Mouse (Mus musculus) embryonic facial prominence, embryonic 14.5 days (tissue): ENCODE measurements around the gene AI413582. TPM values are rescaled to one million over a fixed set of nuclear protein-coding genes. Genes with fewer than 3 reads are reported as not detected.
A peak's percentile ranks its signal among the peaks of the same experiment; 100 is the strongest.

Experiments
- ATAC-seq: fragments of 200-750 bp; cut with Nextera tagmentation; 2 replicates; pipeline ENCODE4 v1.8.0; 2017; ENCODE audit warnings: low read depth, moderate number of reproducible peaks, moderate TSS enrichment
- DNase-seq: peaks from one replicate; pipeline ENCODE4 v3.0.0-alpha.2; 2015; ENCODE audit warnings: low spot score
- H3K27ac ChIP-seq: fragments of 300-500 bp; sonication (generic); replicated peaks from 2 replicates; pipeline ENCODE4 v1.5.1; 2014; ENCODE audit warnings: low read depth, mild to moderate bottlenecking, low read length, moderate library complexity
- H3K27me3 ChIP-seq: fragments of 300-500 bp; sonication (generic); replicated peaks from 2 replicates; pipeline ENCODE4 v1.6.1; 2014; ENCODE audit warnings: low read length; ENCODE audit not compliant: control insufficient read depth, insufficient read depth
- H3K36me3 ChIP-seq: fragments of 300-500 bp; sonication (generic); 2 replicates; pipeline ENCODE4 v1.6.1; 2014; ENCODE audit warnings: low read length, mixed read lengths; ENCODE audit not compliant: control insufficient read depth, insufficient read depth
- H3K4me1 ChIP-seq: fragments of 300-500 bp; sonication (generic); 2 replicates; pipeline ENCODE4 v1.6.1; 2014; ENCODE audit warnings: antibody characterized with exemption, low read length; ENCODE audit not compliant: control insufficient read depth, insufficient read depth
- H3K4me2 ChIP-seq: fragments of 300-500 bp; sonication (generic); 2 replicates; pipeline ENCODE4 v1.6.1; 2014; ENCODE audit warnings: low read depth, mild to moderate bottlenecking, low read length, moderate library complexity, mixed read lengths
- H3K4me3 ChIP-seq: fragments of 300-500 bp; sonication (generic); 2 replicates; pipeline ENCODE4 v1.5.1; 2014; ENCODE audit warnings: low read depth, mild to moderate bottlenecking, low read length
- H3K9ac ChIP-seq: fragments of 300-500 bp; sonication (generic); 2 replicates; pipeline ENCODE4 v1.6.1; 2014; ENCODE audit warnings: low read depth, mild to moderate bottlenecking, low read length, moderate library complexity, mixed read lengths
- H3K9me3 ChIP-seq: fragments of 300-500 bp; sonication (generic); 2 replicates; pipeline ENCODE4 v1.6.1; 2016; ENCODE audit warnings: low read length; ENCODE audit not compliant: control insufficient read depth
- WGBS: fragments of 180-500 bp; shearing (Covaris S2); extraction: QIAGEN DNeasy Blood & Tissue Kit; methylation state at CpG from one replicate; pipeline ENCODE4 v1.1.7; 2014; 5-methylcytosine and 5-hydroxymethylcytosine counted together
- polyA plus RNA-seq: library from polyadenylated mRNA; unstranded; fragments of >200 nt; fragmentation: Nextera tagmentation; extraction: Ambion mirVana; gene quantifications from 2 replicates; pipeline ENCODE4 v1.2.1, GENCODE M21; 2014

Gene AI413582
- 28.8 and 29.3 TPM in 2 replicates for polyA plus RNA-seq

DNA sequence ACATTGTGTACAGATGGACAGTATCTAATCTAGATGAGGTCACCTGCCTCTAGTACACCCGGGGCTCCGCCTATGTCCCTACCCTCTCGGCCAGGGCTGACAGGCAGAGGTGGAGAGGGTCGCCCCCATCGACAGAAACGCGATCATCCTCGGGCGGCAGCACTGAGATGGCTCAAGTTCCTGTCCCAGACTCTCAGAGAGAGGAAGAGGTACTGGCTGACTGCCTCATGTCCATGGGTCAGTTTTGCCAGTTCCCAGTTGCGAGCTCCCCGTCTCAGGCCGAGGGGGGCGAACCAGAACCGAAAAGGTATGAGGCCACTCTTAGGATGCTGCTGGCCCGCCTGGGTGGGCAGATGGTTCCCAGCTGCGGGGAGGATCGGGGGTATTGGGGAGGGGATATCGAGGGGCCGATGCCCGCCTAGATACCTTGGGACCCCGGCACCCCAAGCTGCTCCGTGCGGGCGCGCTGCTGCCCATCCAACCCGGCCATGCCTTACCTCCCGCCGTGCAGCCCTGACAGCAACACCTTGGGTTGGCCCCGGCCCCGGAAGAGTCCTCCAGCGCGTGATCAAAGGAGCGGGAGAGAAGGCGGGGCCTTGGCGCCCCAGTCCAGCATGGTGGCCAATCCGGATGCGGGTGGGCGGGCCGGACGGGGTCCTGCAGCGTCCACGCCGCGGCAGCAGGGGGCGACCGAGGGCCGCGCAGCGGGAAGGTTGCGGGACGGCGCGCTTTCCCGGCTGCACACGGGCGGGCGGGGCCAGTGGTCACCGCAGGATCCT, at the start of gene AI413582:
AI413582 (minus strand) TSS at position 594 of the 779 bp plus-strand sequence.
- Histone ChIP-seq H3K27ac (0 out of 2 replicates have a peak within 1 kb of the TSS, but pooled peaks have one; percentile 33), H3K36me3 (peaks cover 17% of the 10 kb centered on the region; the same call in 1 of the 2 replicates), H3K9me3 (no peaks in the 10 kb centered on the region), H3K4me1 (peaks cover 3% of the 10 kb centered on the region; the same call in 1 of the 2 replicates), H3K27me3 (no peaks in the 10 kb centered on the region), H3K9ac (peak within 1 kb of the TSS; percentile 72), H3K4me2 (peak within 1 kb of the TSS; percentile 92), H3K4me3 (peak within 1 kb of the TSS; percentile 71)
- DNase-seq (peak; percentile 94), ATAC-seq (peak; percentile 93)
- WGBS: under 1% methylated on average over 24 of the region's 58 CpGs

GRCm38 (mm10) chr17:27613016-27613415, 47.5 kb upstream of the AI413582 start:
- Histone ChIP-seq H3K27ac (no peak overlapping the region), H3K9me3 (0 out of 2 replicates have a peak, but pooled peaks cover 5% of the 10 kb centered on the region), H3K4me3 (no peak overlapping the region), H3K9ac (no peak overlapping the region), H3K4me1 (no peaks in the 10 kb centered on the region), H3K27me3 (no peaks in the 10 kb centered on the region), H3K4me2 (no peak overlapping the region), H3K36me3 (peaks cover 14% of the 10 kb centered on the region; the same call in 1 of the 2 replicates)
- ATAC-seq (no peak), DNase-seq (no peak)
- 85% methylated on average over 4 of the region's 4 CpGs for WGBS

- 79% methylated on average over 5 of the region's 5 CpGs for WGBS
- no peak overlapping the region for H3K4me2 ChIP-seq
- ATAC-seq (no peak), DNase-seq (no peak)
- H3K4me1 ChIP-seq: no peaks in the 10 kb centered on the region
- no peak overlapping the region for H3K9ac ChIP-seq
- H3K27me3 ChIP-seq: no peaks in the 10 kb centered on the region
- H3K27ac ChIP-seq: no peak overlapping the region
- H3K9me3 ChIP-seq: no peaks in the 10 kb centered on the region
- H3K36me3 ChIP-seq: 0 out of 2 replicates have a peak, but pooled peaks cover 6% of the 10 kb centered on the region
- no peak overlapping the region for H3K4me3 ChIP-seq
These were observed 46.4 kb upstream of the AI413582 start for GRCm38 (mm10) chr17:27611994-27612393.

GRCm38 (mm10) chr17:27611519-27611884, 45.9 kb upstream of the AI413582 start:
- 68% methylated on average over 3 of the region's 3 CpGs for WGBS
- 0 out of 2 replicates have a peak, but pooled peaks cover under 1% of the 10 kb centered on the region for H3K36me3 ChIP-seq
- ATAC-seq (no peak), DNase-seq (no peak)
- H3K9ac ChIP-seq: no peak overlapping the region
- no peak overlapping the region for H3K4me3 ChIP-seq
- H3K27ac ChIP-seq: no peak overlapping the region
- H3K27me3 ChIP-seq: no peaks in the 10 kb centered on the region
- no peaks in the 10 kb centered on the region for H3K4me1 ChIP-seq
- no peak overlapping the region for H3K4me2 ChIP-seq
- H3K9me3 ChIP-seq: no peaks in the 10 kb centered on the region

GRCm38 (mm10) chr17:27610679-27611518, 45.3 kb upstream of the AI413582 start:
- DNase-seq (no peak), ATAC-seq (no peak)
- H3K4me3 ChIP-seq: no peak overlapping the region
- no peaks in the 10 kb centered on the region for H3K27me3 ChIP-seq
- H3K27ac ChIP-seq: no peak overlapping the region; the same call in 1 of the 2 replicates
- WGBS: 72% methylated on average over 10 of the region's 10 CpGs
- H3K9me3 ChIP-seq: no peaks in the 10 kb centered on the region
- H3K4me2 ChIP-seq: no peak overlapping the region
- H3K36me3 ChIP-seq: no peaks in the 10 kb centered on the region
- no peaks in the 10 kb centered on the region for H3K4me1 ChIP-seq
- H3K9ac ChIP-seq: peak overlapping the region; percentile 11; the same call in 1 of the 2 replicates

GRCm38 (mm10) chr17:27609576-27609975, 44.0 kb upstream of the AI413582 start:
- 87% methylated on average over 7 of the region's 7 CpGs for WGBS
- Histone ChIP-seq H3K36me3 (no peaks in the 10 kb centered on the region), H3K9me3 (no peaks in the 10 kb centered on the region)

DNA sequence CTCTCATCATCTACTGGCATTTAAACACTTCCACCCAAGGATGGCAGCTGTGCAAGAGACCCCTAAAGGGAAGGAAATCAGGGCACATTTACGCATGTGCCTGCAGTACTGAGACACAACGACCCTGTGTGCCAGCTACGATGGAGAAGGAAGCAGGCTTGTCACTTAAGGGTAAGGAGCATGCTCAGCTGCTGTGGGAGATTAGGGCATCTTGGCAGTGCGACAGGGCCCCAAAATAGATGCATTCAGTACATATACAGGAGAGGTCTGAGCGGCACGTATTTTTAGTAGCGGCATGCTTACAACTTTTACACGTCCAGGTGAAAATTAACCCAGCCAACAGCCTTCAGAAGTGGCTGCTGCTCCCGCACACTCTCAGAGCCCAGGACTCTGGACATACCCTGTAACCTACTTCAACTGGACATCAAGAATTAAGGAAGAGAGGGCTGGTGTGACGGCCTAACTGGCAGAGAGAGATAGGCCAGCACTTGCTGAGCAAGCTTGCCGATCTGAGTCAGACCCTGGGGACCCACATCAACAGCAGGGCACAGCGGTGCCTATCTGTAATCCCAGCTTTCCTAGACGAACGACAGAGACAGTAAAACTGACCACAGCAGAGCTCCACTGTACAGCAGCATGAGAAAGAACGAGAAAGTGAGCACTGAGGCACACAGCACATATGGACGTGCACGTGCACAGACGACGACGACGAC, 38.1 kb upstream of the AI413582 start:
- H3K4me2 ChIP-seq: no peak overlapping the region
- H3K27ac ChIP-seq: no peak overlapping the region
- no peaks in the 10 kb centered on the region for H3K36me3 ChIP-seq
- DNase-seq (peak; percentile 47), ATAC-seq (no peak; the same call in 1 of the 2 replicates)
- no peak overlapping the region for H3K9ac ChIP-seq
- WGBS: 75% methylated on average over 21 of the region's 21 CpGs
- no peaks in the 10 kb centered on the region for H3K27me3 ChIP-seq
- no peaks in the 10 kb centered on the region for H3K9me3 ChIP-seq
- no peak overlapping the region for H3K4me3 ChIP-seq
- 0 out of 2 replicates have a peak, but pooled peaks cover 3% of the 10 kb centered on the region for H3K4me1 ChIP-seq

More at GRCm38 (mm10) chr17:27609576-27609975, 44.0 kb upstream of the AI413582 start:
- DNase-seq (no peak), ATAC-seq (no peak)
- Histone ChIP-seq H3K27ac (no peak overlapping the region), H3K4me3 (no peak overlapping the region), H3K4me2 (no peak overlapping the region), H3K9ac (no peak overlapping the region), H3K4me1 (no peaks in the 10 kb centered on the region), H3K27me3 (no peaks in the 10 kb centered on the region)

DNA sequence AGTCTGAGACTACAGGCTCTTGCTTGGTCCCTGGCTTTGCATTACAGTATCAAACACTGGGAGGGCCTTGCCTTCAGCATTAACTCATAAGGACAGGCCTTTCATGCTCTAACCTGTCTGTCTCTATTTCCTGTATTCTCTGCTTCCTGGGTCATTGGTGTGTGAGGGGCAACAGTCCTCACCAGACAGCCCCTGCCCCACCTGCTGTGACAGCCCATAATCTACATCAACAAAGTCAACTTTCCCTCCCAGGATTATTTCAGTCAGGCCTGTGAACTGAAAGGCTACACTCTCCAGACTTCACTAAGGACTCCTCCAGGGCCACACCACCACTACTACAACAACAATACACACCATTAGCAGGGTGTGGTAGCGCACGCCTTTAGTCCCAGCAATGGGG, 37.5 kb upstream of the AI413582 start:
- whole genome bisulfite sequencing: 92% methylated on average over 2 of the region's 2 CpGs

More for the DNA sequence above, 37.5 kb upstream of the AI413582 start:
- DNase-seq (no peak), ATAC-seq (no peak)
- H3K27ac ChIP-seq: no peak overlapping the region
- H3K9ac ChIP-seq: no peak overlapping the region
- no peaks in the 10 kb centered on the region for H3K27me3 ChIP-seq
- H3K36me3 ChIP-seq: no peaks in the 10 kb centered on the region
- H3K4me3 ChIP-seq: no peak overlapping the region
- H3K9me3 ChIP-seq: no peaks in the 10 kb centered on the region
- no peak overlapping the region for H3K4me2 ChIP-seq
- 0 out of 2 replicates have a peak, but pooled peaks cover 3% of the 10 kb centered on the region for H3K4me1 ChIP-seq
